Mouse (Mus musculus) megakaryocyte, embryonic 14.5 days (primary cell): ENCODE measurements around the gene Adad1.

Experiments
- FLI1 ChIP-seq: IDR thresholded peaks from 2 replicates; pipeline ENCODE4 v1.6.1; 2012; ENCODE audit warnings: low read length, inconsistent platforms, mixed read lengths
- GATA1 ChIP-seq: IDR thresholded peaks from 3 replicates; pipeline ENCODE4 v1.6.1; 2012; ENCODE audit warnings: mixed read lengths, low read length, inconsistent platforms, borderline replicate concordance

GRCm38 (mm10) chr3:37141827-37142226 is 78.5 kb downstream of the Adad1 start:
- TF ChIP-seq GATA1 (no peak), FLI1 (no peak)
